Mouse (Mus musculus): ENCODE data around the gene Atp13a3. TPM values are rescaled to one million over a fixed set of nuclear protein-coding genes. Genes with fewer than 3 reads are reported as not detected.

Atp13a3 gene
- 22.9 and 35.1 TPM in 2 replicates for polyA plus RNA-seq (2012; rRNA removed)

GRCm38 (mm10) chr16:30405925-30406670 lies at the start of gene Atp13a3:
Atp13a3 (minus strand) TSS chr16:30405975.

GRCm38 (mm10) chr16:30310647-30311046 lies 95.1 kb downstream of the Atp13a3 start, which contains the start of gene Gp5:
Gp5 (minus strand) TSS chr16:30310779.

GRCm38 (mm10) chr16:30282844-30283495 lies 122.8 kb downstream of the Atp13a3 start, which contains the start of gene Lrrc15:
Lrrc15 (minus strand) TSS chr16:30283256.

GRCm38 (mm10) chr16:30267359-30267758 lies 138.4 kb downstream of the Atp13a3 start, which contains the start of gene Cpn2:
Cpn2 (minus strand) TSS chr16:30267499.

Other genes starting within 250 kb of the Atp13a3 start
- 0.10 and 0.12 TPM in 2 replicates for gene Cpn2, start 138.5 kb downstream of the Atp13a3 start, polyA plus RNA-seq (2012; rRNA removed)
- 0.36 and 0.65 TPM in 2 replicates for gene Lrrc15, start 122.7 kb downstream of the Atp13a3 start, polyA plus RNA-seq (2012; rRNA removed)
- gene Gp5, start 95.2 kb downstream of the Atp13a3 start, polyA plus RNA-seq (2012; rRNA removed): 2.0 and 3.1 TPM in 2 replicates
- gene Tmem44, start 144.9 kb upstream of the Atp13a3 start, polyA plus RNA-seq (2012; rRNA removed): 43.9 and 45.2 TPM in 2 replicates
- 43.9 and 53.3 TPM in 2 replicates for gene Lsg1, start 181.6 kb upstream of the Atp13a3 start, polyA plus RNA-seq (2012; rRNA removed)
- 10.5 and 11.3 TPM in 2 replicates for gene Fam43a, start 193.7 kb upstream of the Atp13a3 start, polyA plus RNA-seq (2012; rRNA removed)

Data from central nervous system, embryonic 11.5 days (tissue).